Mouse (Mus musculus): Measurements from ENCODE around the gene Ifna1.

GRCm38 (mm10) chr4:88875435-88876095, 25.7 kb downstream of the Ifna1 start:
- TF ChIP-seq TCF12 (IDR thresholded peaks at IDR 0.05; ENCODE audit: low read depth, low read length) (no peak), CTCF (conservative IDR thresholded peaks at IDR 0.05 in 1 of 2, IDR thresholded peaks at IDR 0.05 in 1 of 2; ENCODE audit: low read depth in 2 of 2, low read length in 2 of 2) (no peak), POLR2A (IDR thresholded peaks at IDR 0.05; ENCODE audit: low read depth, low read length) (no peak), ZMIZ1 (IDR thresholded peaks at IDR 0.05; ENCODE audit: low read depth, low read length) (no peak), MAX (IDR thresholded peaks at IDR 0.05; ENCODE audit: low read length) (no peak), USF1 (IDR thresholded peaks at IDR 0.05; ENCODE audit: low read depth, low read length) (no peak), EP300 (IDR thresholded peaks at IDR 0.05; ENCODE audit: low read length) (no peak), ZNF384 (IDR thresholded peaks at IDR 0.05; ENCODE audit: low read depth, low read length) (no peak)

All from CH12.LX (cell line).